Mouse (Mus musculus): ENCODE data around the gene Nolc1.

Nolc1 gene

DNA sequence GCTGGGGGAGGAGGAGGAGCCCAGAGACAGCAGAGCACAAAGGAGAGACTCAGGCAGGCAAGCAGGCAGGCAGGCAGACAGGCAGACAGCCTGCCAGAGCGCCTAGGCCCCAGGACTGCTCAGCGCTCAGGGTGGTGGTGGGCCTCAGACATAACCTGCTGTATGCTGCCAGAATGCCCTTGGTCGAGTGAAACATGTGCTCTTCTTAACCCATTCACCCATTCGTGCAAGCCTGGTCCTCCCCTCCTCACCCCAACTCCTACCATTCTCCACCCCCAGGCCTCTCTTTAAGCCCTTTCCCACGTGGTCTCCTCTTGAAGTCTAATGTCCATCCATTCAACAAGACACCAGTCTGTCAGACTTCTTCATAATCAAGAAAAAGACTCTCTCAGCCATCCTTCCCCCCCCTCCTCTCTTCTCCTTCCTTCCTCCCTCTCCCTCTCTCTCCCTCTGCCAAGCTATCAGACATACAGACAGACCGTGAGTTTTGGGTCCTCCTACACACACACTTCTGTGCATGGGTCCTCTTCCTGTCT, 33.1 kb upstream of the Nolc1 start:
- peak; percentile 76 for DNase-seq

DNA sequence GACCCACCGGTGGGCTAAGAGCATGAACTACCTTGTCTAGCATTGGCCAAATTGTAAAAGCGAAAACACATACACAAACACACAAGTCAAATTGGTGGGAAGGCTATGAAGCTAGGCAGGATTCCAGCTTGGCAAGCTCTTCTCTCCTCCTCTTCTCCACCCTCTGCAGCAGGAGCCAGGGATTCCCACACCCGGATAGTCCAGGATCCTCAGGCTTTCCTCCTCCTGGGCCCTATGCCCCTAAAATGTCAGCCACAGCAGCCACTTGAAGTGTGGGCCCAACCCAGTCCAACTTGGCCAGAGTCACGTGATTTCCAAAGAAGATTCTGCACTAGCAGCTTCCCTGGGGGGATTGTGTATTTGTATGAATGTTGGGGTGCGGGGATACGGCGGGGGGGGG, 32.3 kb upstream of the Nolc1 start:
- peak; percentile 75 for DNase-seq

GRCm38 (mm10) chr19:46044271-46044992, 31.2 kb upstream of the Nolc1 start, which contains the start of gene Pprc1:
Gene Pprc1 (plus strand): TSS chr19:46044886.
- peak; percentile 72 for DNase-seq

DNA sequence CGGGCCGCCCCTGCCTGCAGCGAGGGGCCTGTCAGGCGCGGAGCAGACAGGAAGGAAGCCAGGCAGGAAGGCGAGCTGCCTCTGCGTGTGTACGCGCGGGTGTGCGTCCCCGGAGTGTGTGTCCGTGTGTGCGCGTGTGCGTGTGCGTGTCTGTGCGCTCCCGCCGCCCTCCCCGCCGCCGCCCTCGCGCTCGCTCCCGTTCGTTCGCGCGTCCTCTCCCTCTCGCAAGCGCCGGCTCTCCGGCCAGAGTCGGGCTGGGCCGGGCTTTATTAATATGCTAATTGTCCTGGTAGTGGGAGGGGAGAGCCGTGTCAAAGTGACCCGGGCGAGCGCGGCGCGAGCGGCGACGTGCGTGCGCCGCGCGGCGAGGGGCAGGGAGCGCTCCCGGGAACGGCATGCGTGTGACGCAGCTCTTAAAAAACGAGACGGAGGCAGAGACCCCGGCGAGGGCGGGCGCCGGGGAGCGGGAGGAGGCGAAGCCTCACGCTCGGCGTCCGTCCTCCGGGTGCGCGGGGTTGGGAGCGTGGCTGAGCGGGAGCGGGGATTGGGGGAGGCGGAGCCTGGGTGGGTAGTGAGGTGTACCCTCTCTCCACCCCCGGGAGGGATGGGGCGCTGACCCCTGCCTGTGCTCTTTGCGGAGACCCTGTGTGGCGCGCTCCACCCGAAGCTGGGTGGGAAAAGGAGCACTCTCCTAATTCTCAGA, 30.5 kb upstream of the Nolc1 start, which contains the start of gene Ldb1:
Gene Ldb1, minus strand, starts transcription at position 222 of the 703 bp plus-strand sequence.
- peak; percentile 94 for DNase-seq

DNA sequence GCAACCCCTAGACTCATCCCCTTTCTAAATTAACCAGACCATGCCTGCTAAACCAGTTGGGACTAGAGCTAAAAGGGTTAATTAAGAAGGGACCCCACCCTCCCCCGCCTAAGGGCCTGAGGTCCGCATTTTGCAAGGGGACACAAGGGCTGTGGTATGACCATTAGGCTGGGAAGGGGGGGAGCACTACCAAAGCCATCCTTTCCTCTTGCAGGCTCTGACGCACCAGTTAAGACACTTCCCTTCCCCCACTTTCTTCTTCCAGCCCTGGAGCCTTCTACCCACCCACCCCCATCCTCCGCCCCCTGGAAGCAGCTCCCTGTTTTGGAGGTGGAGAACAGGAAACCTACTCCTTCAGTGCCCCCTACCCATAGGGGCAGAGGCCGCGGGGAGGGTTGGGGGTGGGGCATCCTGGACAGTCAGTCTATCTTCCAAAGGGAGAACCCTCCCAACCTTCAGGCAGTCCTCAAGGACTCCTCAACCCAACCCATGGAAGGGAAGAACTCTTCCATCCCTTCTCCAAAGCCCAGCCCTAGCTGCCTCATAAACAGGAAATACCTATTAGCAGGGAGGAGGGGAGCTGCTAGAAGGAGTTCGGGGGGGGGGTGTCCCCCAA, 29.9 kb upstream of the Nolc1 start:
- no peak for DNase-seq

GRCm38 (mm10) chr19:46046621-46047025, 29.0 kb upstream of the Nolc1 start:
- DNase-seq: no peak

DNA sequence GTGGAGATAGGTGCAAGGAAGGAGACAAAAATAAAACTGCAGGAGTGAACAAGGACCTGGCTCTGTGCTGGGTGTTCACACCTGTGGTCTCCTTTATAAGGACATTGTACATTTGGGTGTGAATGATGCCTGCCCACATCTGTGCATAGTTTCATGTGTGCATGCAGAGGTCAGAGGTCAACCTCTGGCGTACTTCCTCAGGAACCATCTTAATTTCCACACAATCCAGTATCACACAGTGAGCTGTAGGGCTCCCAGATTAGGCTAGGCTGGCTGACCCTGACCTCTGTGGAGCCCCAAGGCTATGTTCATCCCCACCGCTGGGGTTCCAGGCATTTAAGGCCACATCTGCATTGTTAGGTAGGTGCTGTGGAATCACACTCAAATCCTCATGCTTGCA, 28.2 kb upstream of the Nolc1 start:
- DNase-seq: no peak

GRCm38 (mm10) chr19:46049129-46049528, 26.5 kb upstream of the Nolc1 start:
- DNase-seq: no peak

DNA sequence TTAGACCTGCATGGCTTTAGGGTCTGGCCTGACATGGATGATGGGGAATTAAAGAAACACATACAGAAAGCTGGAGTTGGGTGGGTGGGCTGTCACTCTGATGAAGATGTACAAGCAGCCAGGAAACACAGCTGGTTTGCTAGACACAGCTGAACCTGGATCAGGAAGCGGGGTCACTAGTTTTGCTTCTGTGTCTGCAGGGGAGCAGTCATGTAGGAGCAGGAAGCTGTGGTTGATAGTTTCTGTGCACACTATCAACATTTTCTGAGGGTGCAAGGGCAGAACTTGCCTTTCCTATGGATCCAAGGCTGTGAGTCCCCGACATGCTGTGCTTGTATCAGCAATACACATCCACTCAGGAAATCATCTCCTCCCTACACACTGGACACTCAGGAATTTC, 25.2 kb upstream of the Nolc1 start:
- DNase-seq: no peak

GRCm38 (mm10) chr19:46055752-46056387, 19.8 kb upstream of the Nolc1 start:
- DNase-seq: no peak

DNA sequence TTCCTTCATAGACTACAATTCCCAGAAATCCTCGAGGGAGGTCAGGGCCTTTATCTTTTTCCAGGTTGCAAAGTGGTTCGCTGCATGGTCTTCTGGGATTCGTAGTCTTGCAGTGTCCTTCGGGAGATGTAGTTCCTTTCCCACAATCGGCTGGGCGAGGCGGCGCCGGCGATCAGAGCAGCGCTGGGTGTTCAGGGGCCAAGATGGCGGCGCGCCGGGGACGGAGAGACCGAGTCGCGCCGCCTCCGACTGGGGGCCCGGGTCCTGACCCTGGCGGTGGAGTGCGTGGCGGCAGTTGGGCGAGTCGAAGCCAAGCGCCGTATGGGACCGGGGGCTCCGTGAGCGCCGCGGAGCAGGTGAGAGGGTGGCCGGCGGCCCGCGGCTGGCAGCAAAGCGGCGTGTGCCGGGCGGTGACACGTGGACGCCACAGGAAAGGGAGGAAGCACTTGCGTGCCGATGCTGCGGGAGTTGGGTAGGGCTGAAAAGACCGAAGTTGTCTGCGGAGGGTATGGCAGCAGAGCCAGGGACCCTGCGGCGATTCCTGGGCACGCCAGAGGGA, 19.2 kb upstream of the Nolc1 start:
- DNase-seq: peak; percentile 93

DNA sequence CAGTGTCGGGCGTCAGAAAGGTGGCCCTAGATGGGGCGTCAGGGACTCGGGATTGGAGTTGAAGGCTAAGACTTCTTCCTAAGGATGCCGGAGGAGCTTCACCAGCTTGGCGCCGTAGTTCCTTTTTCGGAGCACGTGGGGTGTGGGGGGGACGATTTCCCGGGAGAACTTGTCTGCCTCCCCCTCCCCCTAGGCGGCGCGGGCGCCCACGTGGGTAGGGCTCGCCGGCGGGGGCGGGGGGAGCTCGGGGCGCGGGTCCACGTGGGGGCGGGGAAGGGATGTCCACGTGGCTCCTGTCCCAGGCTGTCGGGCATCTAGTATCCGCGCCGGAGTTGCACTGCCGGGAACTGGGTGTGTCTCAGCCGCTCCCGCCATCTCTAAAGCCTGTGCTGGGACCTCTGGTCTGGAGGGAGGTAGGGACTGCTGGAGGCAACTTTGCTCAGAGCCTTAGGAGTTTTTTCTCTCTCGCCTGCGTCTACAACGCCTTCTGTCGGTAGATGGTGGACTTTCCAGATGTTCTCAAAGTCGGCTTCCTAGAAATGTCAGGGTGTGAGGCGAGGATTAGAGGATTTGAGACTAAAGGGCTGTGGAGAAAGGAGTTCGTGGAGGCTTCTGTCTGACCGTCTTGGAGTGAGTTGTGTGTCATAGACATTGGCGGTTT, 18.6 kb upstream of the Nolc1 start:
- peak; percentile 81 for DNase-seq

GRCm38 (mm10) chr19:46058466-46058865, 17.2 kb upstream of the Nolc1 start:
- no peak for DNase-seq

GRCm38 (mm10) chr19:46060845-46061244, 14.8 kb upstream of the Nolc1 start:
- no peak for DNase-seq

GRCm38 (mm10) chr19:46068054-46068453, 7.6 kb upstream of the Nolc1 start:
- DNase-seq: no peak

- no peak for DNase-seq
These were observed 2.4 kb upstream of the Nolc1 start for GRCm38 (mm10) chr19:46073285-46073684.

DNA sequence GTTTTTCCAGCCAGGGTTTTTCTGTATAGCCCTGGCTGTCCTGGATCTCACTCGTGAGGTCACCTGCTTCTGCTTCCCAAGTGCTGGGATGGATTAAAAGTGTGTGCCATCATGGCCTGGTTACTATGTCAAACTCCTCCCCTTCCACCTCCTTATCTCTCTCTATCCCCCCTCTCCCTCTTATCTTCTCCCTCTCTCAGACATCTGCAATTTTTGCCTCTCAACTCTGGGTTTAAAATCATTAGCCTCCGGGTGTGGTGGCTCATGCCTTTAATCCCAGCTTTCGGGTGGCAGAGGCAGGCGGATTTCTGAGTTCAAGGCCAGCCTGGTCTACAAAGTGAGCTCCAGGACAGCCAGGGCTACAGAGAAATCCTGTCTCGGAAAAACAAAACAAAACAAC, 1.4 kb upstream of the Nolc1 start:
- DNase-seq: no peak

GRCm38 (mm10) chr19:46078535-46078934, 2.9 kb downstream of the Nolc1 start:
- no peak for DNase-seq

- DNase-seq: no peak
These were observed 9.5 kb downstream of the Nolc1 start for GRCm38 (mm10) chr19:46085185-46085584.

DNA sequence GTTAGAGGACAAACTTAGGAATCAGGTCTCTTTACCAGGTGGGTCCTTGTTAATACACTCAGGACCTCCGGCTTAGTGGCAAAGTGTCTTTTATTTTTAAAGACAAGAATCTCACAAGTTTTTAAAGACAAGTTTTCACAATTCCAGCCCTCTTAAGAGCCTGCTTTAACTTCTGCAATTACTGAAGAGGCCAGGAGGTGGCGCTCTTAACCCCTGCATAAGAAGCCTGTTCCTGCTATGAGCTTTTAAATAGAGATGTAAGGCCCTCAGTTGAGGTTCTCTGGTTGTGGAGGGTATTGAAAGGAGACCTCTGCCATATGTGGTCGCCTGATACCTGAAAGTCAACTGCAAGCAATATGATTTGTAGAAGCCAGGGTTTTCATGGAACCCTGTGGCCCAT, 10.7 kb downstream of the Nolc1 start:
- no peak for DNase-seq

DNA sequence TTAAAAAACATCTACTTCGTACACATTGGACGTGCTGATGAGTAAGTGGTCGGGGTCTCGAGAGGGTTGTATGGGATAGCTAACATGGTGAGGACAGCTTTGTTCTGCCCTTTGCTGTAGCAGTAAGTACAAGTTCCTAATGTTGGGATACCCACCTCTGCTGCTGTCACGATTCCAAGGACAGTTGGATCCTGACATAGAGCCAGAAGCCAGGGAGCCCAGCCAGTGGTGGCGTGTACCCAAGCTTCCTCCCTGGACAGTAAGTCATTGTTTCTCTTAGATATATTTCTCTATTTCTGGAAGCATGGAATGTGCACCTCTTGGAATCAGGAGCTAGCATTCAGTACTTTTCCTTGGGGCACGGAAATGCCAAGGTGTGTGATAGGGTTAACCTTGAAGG, 12.2 kb downstream of the Nolc1 start:
- no peak for DNase-seq

DNA sequence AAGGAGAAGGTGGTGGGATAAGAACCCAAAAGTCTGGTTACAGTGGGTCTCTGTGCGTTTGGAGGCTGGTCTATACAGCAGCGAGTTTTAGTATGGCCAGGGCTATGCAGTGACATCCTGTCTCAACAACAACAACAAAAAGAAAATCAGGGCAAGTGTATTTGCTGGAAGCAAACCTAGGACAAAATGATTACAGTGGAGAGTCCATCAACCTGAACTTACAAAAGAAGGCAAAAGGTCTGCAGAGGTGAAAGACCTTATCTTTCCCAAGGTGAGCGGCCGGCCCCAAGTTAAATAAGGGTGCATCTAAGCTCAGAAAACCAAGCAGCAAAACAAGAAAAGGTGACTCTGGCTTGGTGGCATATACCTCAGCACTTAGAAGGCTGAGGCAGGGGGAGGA, 16.0 kb downstream of the Nolc1 start:
- DNase-seq: no peak
